In the genomic region with DNA sequence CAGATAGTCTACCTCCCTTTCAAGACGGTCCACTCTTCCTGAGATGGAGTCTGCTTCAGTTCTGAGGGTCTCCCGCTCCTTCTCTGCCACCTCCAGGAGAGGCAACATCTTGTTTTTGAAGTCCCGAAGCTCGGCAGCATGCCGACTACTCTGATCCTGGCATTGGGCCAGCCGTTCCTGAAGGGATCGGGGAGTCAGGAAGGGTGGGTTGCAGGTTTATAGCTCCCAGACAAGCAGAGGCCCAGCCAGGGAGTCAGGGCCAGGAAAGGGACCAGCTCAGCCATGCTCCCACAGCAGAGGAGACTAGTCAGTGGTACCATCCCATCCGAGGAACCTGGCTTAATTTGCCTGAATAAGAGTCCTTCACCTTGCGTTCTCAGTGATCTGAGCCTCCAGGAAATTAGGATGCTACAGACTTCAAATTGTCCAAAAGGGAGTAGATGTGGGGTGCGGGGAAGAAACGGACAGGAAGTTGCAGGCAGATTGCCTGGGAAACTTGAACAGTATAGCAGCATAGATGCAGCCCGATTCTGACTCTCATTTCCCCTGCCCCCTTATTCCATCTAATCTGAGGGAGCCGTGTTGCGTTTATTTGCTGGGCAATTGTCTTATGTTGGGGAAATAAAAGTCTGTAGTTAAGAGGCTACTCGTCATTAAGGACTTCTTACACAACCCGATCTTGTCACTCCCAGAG, we compare ENCODE assay signal across 9 mouse cellular contexts. TPM values are rescaled to one million over a fixed set of nuclear protein-coding genes. Genes with fewer than 3 reads are reported as not detected.
DNase-seq lines count a peak whose midpoint lies in the region; ATAC-seq and TF ChIP-seq lines count a peak whose summit lies in the region.
"Had no signal": no experiment of that assay in that cellular context is flagged by ENCODE, and none has a peak within 500 bp of the region (broad histone marks: within the 10 kb centered on the region; RNA-seq: fewer than 3 reads in every experiment).

No protein-coding gene starts in this region.

- no peak for ATAC-seq in embryonic facial prominence, embryonic 13.5 days (ENCODE audit: insufficient number of reproducible peaks, insufficient read depth, low FRiP score, low TSS enrichment, low read depth)
- no peak; the same call in 1 of the 2 replicates for ATAC-seq in heart, embryonic 14.5 days (ENCODE audit: insufficient number of reproducible peaks, insufficient read depth, low FRiP score, low read depth)
- no peak for ATAC-seq in midbrain, embryonic 12.5 days (ENCODE audit: low FRiP score, low read depth)

- peak overlapping the region; percentile 61 for H3K4me2 ChIP-seq in embryonic facial prominence, embryonic 13.5 days
- H3K4me2 ChIP-seq in heart, embryonic 14.5 days (ENCODE audit: low read length): peak overlapping the region; percentile 68
- H3K4me2 ChIP-seq in midbrain, embryonic 12.5 days (replicated peaks): peak overlapping the region; percentile 52

- TF ChIP-seq POLR2A in testis, adult 2 months (IDR thresholded peaks at IDR 0.05; ENCODE audit: control insufficient read depth, low read depth, low read length): no peak

- H3K36me3 ChIP-seq in testis, adult 2 months (ENCODE audit: control insufficient read depth, insufficient read depth, low read length): no peaks in the 10 kb centered on the region
- 0 out of 2 replicates have a peak, but pooled peaks cover 9% of the 10 kb centered on the region for H3K36me3 ChIP-seq in embryonic facial prominence, embryonic 13.5 days
- peaks cover 11% of the 10 kb centered on the region for H3K36me3 ChIP-seq in heart, embryonic 14.5 days (ENCODE audit: control insufficient read depth, insufficient read depth, low read length)
- peaks cover 4% of the 10 kb centered on the region; the same call in 1 of the 2 replicates for H3K36me3 ChIP-seq in midbrain, embryonic 12.5 days

- peak overlapping the region; percentile 54 for H3K27ac ChIP-seq in testis, adult 2 months (ENCODE audit: control insufficient read depth, insufficient read depth, low read depth, low read length)
- H3K27ac ChIP-seq in embryonic facial prominence, embryonic 13.5 days: peak overlapping the region; percentile 97
- H3K27ac ChIP-seq in heart, embryonic 14.5 days (replicated peaks in 1 of 2; ENCODE audit: control insufficient read depth in 1 of 2, insufficient read depth in 1 of 2, low read depth in 2 of 2, low read length in 2 of 2): peak overlapping the region; percentile 85 to 94
- peak overlapping the region; percentile 88 for H3K27ac ChIP-seq in midbrain, embryonic 12.5 days (replicated peaks)

- H3K4me1 ChIP-seq in testis, adult 2 months (ENCODE audit: control insufficient read depth, insufficient read depth, low read length): peaks cover 5% of the 10 kb centered on the region
- H3K4me1 ChIP-seq in embryonic facial prominence, embryonic 13.5 days: peaks cover 71% of the 10 kb centered on the region
- peaks cover 46% of the 10 kb centered on the region in 2 experiments for H3K4me1 ChIP-seq in heart, embryonic 14.5 days (ENCODE audit: control insufficient read depth in 2 of 2, insufficient read depth in 2 of 2, low read length in 2 of 2)
- H3K4me1 ChIP-seq in midbrain, embryonic 12.5 days: peaks cover 61% of the 10 kb centered on the region

- no peak for DNase-seq in testis, postnatal 14 days (ENCODE audit: low spot score)
- DNase-seq in kidney, postnatal 14 days: peak; percentile 56
- no peak for DNase-seq in adipocyte (ENCODE audit: low spot score)
- no peak for DNase-seq in layer of hippocampus, adult 18-20 months (ENCODE audit: low spot score in 2 of 2)

- WGBS in embryonic facial prominence, embryonic 13.5 days: 22% methylated on average over 16 of the region's 16 CpGs
- 27% methylated on average over 16 of the region's 16 CpGs for WGBS in heart, embryonic 14.5 days
- WGBS in midbrain, embryonic 12.5 days: 62% methylated on average over 16 of the region's 16 CpGs

- H3K4me3 ChIP-seq in testis, adult 2 months (ENCODE audit: control insufficient read depth, low read depth, low read length): peak overlapping the region; percentile 27
- peak overlapping the region; percentile 49 for H3K4me3 ChIP-seq in embryonic facial prominence, embryonic 13.5 days
- peak overlapping the region; percentile 43 to 45 for H3K4me3 ChIP-seq in heart, embryonic 14.5 days (ENCODE audit: control insufficient read depth in 1 of 2, insufficient read depth in 1 of 2, low read depth in 1 of 2, low read length in 2 of 2)
- H3K4me3 ChIP-seq in midbrain, embryonic 12.5 days: peak overlapping the region; percentile 21; the same call in 1 of the 2 replicates

- H3K27me3 ChIP-seq in testis, adult 2 months (ENCODE audit: control insufficient read depth, insufficient read depth, low read length): no peaks in the 10 kb centered on the region
- no peaks in the 10 kb centered on the region for H3K27me3 ChIP-seq in embryonic facial prominence, embryonic 13.5 days
- H3K27me3 ChIP-seq in heart, embryonic 14.5 days (ENCODE audit: control insufficient read depth, insufficient read depth, low read length): no peaks in the 10 kb centered on the region
- peaks cover 13% of the 10 kb centered on the region for H3K27me3 ChIP-seq in midbrain, embryonic 12.5 days

- H3K9me3 ChIP-seq in embryonic facial prominence, embryonic 13.5 days: no peaks in the 10 kb centered on the region
- H3K9me3 ChIP-seq in heart, embryonic 14.5 days (ENCODE audit: control insufficient read depth, low read length): no peaks in the 10 kb centered on the region
- no peaks in the 10 kb centered on the region for H3K9me3 ChIP-seq in midbrain, embryonic 12.5 days

- no peak for TF ChIP-seq CTCF in testis, adult 2 months (IDR thresholded peaks at IDR 0.05; ENCODE audit: control insufficient read depth, insufficient read depth, insufficient replicate concordance, low read depth, low read length)

- H3K9ac ChIP-seq in embryonic facial prominence, embryonic 13.5 days: peak overlapping the region; percentile 68
- H3K9ac ChIP-seq in heart, embryonic 14.5 days (ENCODE audit: low read length): peak overlapping the region; percentile 74
- peak overlapping the region; percentile 15; the same call in 1 of the 2 replicates for H3K9ac ChIP-seq in midbrain, embryonic 12.5 days (replicated peaks)

RNA-seq across cellular contexts. Expression of a gene that starts 0.6 kb away (rescaled TPM):
- 4.1 and 4.5 TPM in 2 replicates for polyA plus RNA-seq in testis, adult 2 months (2012; rRNA removed)
- polyA plus RNA-seq in embryonic facial prominence, embryonic 13.5 days (2015; fragmentation: Nextera tagmentation; extraction: Ambion mirVana): 49.5 and 52.3 TPM in 2 replicates
- 23.5 and 27.4 TPM in 2 replicates for polyA plus RNA-seq in heart, embryonic 14.5 days (2014; fragmentation: Nextera tagmentation; extraction: Ambion mirVana)
- 6.6 and 10.7 TPM in 2 replicates for polyA plus RNA-seq in midbrain, embryonic 12.5 days (2016; fragmentation: Nextera tagmentation; extraction: Ambion mirVana)
- 10 to 100 TPM; 12.0 to 14.1 TPM for total RNA-seq in layer of hippocampus, adult 18-20 months (2021)

RNA-seq across cellular contexts. Expression of a gene that starts 2.0 kb away (rescaled TPM):
- not detected in 2 replicates for polyA plus RNA-seq in testis, adult 2 months (2012; rRNA removed)
- not detected in 2 replicates for polyA plus RNA-seq in embryonic facial prominence, embryonic 13.5 days (2015; fragmentation: Nextera tagmentation; extraction: Ambion mirVana)
- not detected in 2 replicates for polyA plus RNA-seq in heart, embryonic 14.5 days (2014; fragmentation: Nextera tagmentation; extraction: Ambion mirVana)
- not detected in 2 replicates for polyA plus RNA-seq in midbrain, embryonic 12.5 days (2016; fragmentation: Nextera tagmentation; extraction: Ambion mirVana)
- not detected for total RNA-seq in layer of hippocampus, adult 18-20 months (2021)
- total RNA-seq: layer of hippocampus, postnatal 10 days had no signal

RNA-seq across cellular contexts. Expression of a gene that starts 54.2 kb away (rescaled TPM):
- polyA plus RNA-seq in testis, adult 2 months (2012; rRNA removed): 203 and 224 TPM in 2 replicates
- 11.6 and 13.8 TPM in 2 replicates for polyA plus RNA-seq in embryonic facial prominence, embryonic 13.5 days (2015; fragmentation: Nextera tagmentation; extraction: Ambion mirVana)
- polyA plus RNA-seq in heart, embryonic 14.5 days (2014; fragmentation: Nextera tagmentation; extraction: Ambion mirVana): 14.4 and 15.3 TPM in 2 replicates
- 17.9 and 18.3 TPM in 2 replicates for polyA plus RNA-seq in midbrain, embryonic 12.5 days (2016; fragmentation: Nextera tagmentation; extraction: Ambion mirVana)
- 100 to 1,000 TPM; 131 to 137 TPM for total RNA-seq in layer of hippocampus, adult 18-20 months (2021)

Comparison
In these comparisons a context has a peak if more than half of its experiments do, and no peak if none do; other contexts are left out.
1. H3K9ac ChIP-seq: peak in every context shown above with its lines; median percentile 74 in heart, embryonic 14.5 days; 68 in embryonic facial prominence, embryonic 13.5 days; 15 in midbrain, embryonic 12.5 days.
2. RNA of a gene that starts 54.2 kb away (polyA plus RNA-seq): 203 to 224 TPM in testis, adult 2 months; 17.9 to 18.3 TPM in midbrain, embryonic 12.5 days, 14.4 to 15.3 TPM in heart, embryonic 14.5 days and 11.6 to 13.8 TPM in embryonic facial prominence, embryonic 13.5 days; every median in the first group is over 10 times any median in the second.
3. Peak in every context shown above with its lines, with median percentiles within 50 percentile points of each other: H3K27ac ChIP-seq, H3K4me3 ChIP-seq and H3K4me2 ChIP-seq.